Mouse (Mus musculus) MEL (cell line): Measurements from ENCODE around the gene Fars2. TPM values are rescaled to one million over a fixed set of nuclear protein-coding genes. Genes with fewer than 3 reads are reported as not detected.

ENCODE experiments used
- DNase-seq: peaks from one replicate; pipeline ENCODE4 v3.0.0; 2011; ENCODE audit warnings: low read depth, low spot score
- H3K27ac ChIP-seq: 2 replicates; pipeline ENCODE4 v1.5.1; 2012; ENCODE audit warnings: low read depth, mild to moderate bottlenecking, control low read depth, low read length, moderate library complexity; ENCODE audit not compliant: control insufficient read depth
- H3K27me3 ChIP-seq, 2 experiments: fragments of 150-350 bp in 1 of 2; sonication (generic) in 1 of 2; 2 replicates each; pipeline ENCODE4 v1.6.1; 2012; ENCODE audit warnings: low read length in 2 of 2, mild to moderate bottlenecking in 2 of 2, improper control_type of control experiment in 1 of 2, moderate library complexity in 1 of 2; ENCODE audit not compliant: insufficient read depth in 2 of 2, control insufficient read depth in 1 of 2
- H3K36me3 ChIP-seq, 2 experiments: 2 replicates each; pipeline ENCODE4 v1.6.1; 2012 to 2014; ENCODE audit warnings: low read length in 2 of 2, improper control_type of control experiment in 1 of 2, inconsistent platforms in 1 of 2, mild to moderate bottlenecking in 1 of 2; ENCODE audit not compliant: insufficient read depth in 2 of 2, control insufficient read depth in 1 of 2
- H3K4me1 ChIP-seq, 2 experiments: fragments of 150-350 bp in 1 of 2; sonication (generic) in 1 of 2; 2 replicates each; pipeline ENCODE4 v1.6.1; 2012; ENCODE audit warnings: low read length in 2 of 2, improper control_type of control experiment in 1 of 2, mild to moderate bottlenecking in 1 of 2; ENCODE audit not compliant: insufficient read depth in 2 of 2, control insufficient read depth in 1 of 2
- H3K4me3 ChIP-seq, 2 experiments: fragments of 150-350 bp in 1 of 2; sonication (generic) in 1 of 2; 2 replicates each; pipeline ENCODE4 v1.5.1; 2012; ENCODE audit warnings: low read depth in 2 of 2, low read length in 2 of 2, mild to moderate bottlenecking in 2 of 2, moderate library complexity in 2 of 2, control low read depth in 1 of 2, improper control_type of control experiment in 1 of 2; ENCODE audit not compliant: control insufficient read depth in 1 of 2, insufficient read depth in 1 of 2
- H3K79me2 ChIP-seq: 2 replicates; pipeline ENCODE4 v1.6.1; 2012; ENCODE audit warnings: mild to moderate bottlenecking, low read length, moderate library complexity; ENCODE audit not compliant: control insufficient read depth, poor library complexity, insufficient read depth
- H3K9ac ChIP-seq: 2 replicates; pipeline ENCODE4 v1.6.1; 2012; ENCODE audit warnings: low read depth, mild to moderate bottlenecking, control low read depth, low read length, moderate library complexity; ENCODE audit not compliant: control insufficient read depth, poor library complexity, severe bottlenecking
- H3K9me3 ChIP-seq: fragments of 150-350 bp; sonication (generic); replicated peaks from 2 replicates; pipeline ENCODE4 v1.6.1; 2012; ENCODE audit warnings: mild to moderate bottlenecking, low read length, improper control_type of control experiment, moderate library complexity; ENCODE audit not compliant: insufficient read depth
- BHLHE40 ChIP-seq: IDR thresholded peaks from 2 replicates; pipeline ENCODE4 v1.6.1; 2012; ENCODE audit warnings: low read depth, mild to moderate bottlenecking, inconsistent platforms, low read length, improper control_type of control experiment, borderline replicate concordance
- CHD2 ChIP-seq: IDR thresholded peaks from 2 replicates; pipeline ENCODE4 v1.6.1; 2011; ENCODE audit warnings: low read length, improper control_type of control experiment
- E2F4 ChIP-seq: IDR thresholded peaks from 2 replicates; pipeline ENCODE4 v1.6.1; 2011; ENCODE audit warnings: low read depth, low read length, improper control_type of control experiment, borderline replicate concordance
- ELF1 ChIP-seq: IDR thresholded peaks from 2 replicates; pipeline ENCODE4 v1.6.1; 2014; ENCODE audit warnings: low read depth, mild to moderate bottlenecking, inconsistent platforms, low read length, improper control_type of control experiment, moderate library complexity
- ETS1 ChIP-seq: IDR thresholded peaks from 2 replicates; pipeline ENCODE4 v1.6.1; 2012; ENCODE audit warnings: low read depth, mild to moderate bottlenecking, inconsistent platforms, low read length, improper control_type of control experiment, moderate library complexity
- HCFC1 ChIP-seq: IDR thresholded peaks from 2 replicates; pipeline ENCODE4 v1.6.1; 2012; ENCODE audit warnings: low read depth, mild to moderate bottlenecking, inconsistent platforms, low read length, improper control_type of control experiment, moderate library complexity
- JUND ChIP-seq: IDR thresholded peaks from 2 replicates; pipeline ENCODE4 v1.6.1; 2011; ENCODE audit warnings: low read depth, mild to moderate bottlenecking, improper control_type of control experiment, low read length
- MAFK ChIP-seq: IDR thresholded peaks from 2 replicates; pipeline ENCODE4 v1.6.1; 2011; ENCODE audit warnings: low read depth, mild to moderate bottlenecking, low read length, improper control_type of control experiment, borderline replicate concordance
- MAZ ChIP-seq: IDR thresholded peaks from 2 replicates; pipeline ENCODE4 v1.6.1; 2012; ENCODE audit warnings: low read depth, mild to moderate bottlenecking, inconsistent platforms, low read length, improper control_type of control experiment
- MYB ChIP-seq: IDR thresholded peaks from 2 replicates; pipeline ENCODE4 v1.6.1; 2011; ENCODE audit warnings: mild to moderate bottlenecking, low read depth, low read length, improper control_type of control experiment
- MYC ChIP-seq: IDR thresholded peaks from 2 replicates; pipeline ENCODE4 v1.6.1; 2011; ENCODE audit warnings: low read depth, mild to moderate bottlenecking, low read length, improper control_type of control experiment, moderate library complexity
- POLR2A ChIP-seq, 2 experiments: IDR thresholded peaks; 2 replicates each; pipeline ENCODE4 v1.6.1; 2011 to 2012; ENCODE audit warnings: low read length in 2 of 2, mild to moderate bottlenecking in 2 of 2, control low read depth in 1 of 2, improper control_type of control experiment in 1 of 2, low read depth in 1 of 2, moderate library complexity in 1 of 2; ENCODE audit not compliant: control insufficient read depth in 1 of 2, insufficient read depth in 1 of 2, poor library complexity in 1 of 2
- POLR2AphosphoS5 ChIP-seq: IDR thresholded peaks from 2 replicates; pipeline ENCODE4 v1.6.1; 2012; ENCODE audit warnings: low read depth, borderline replicate concordance, mild to moderate bottlenecking, inconsistent platforms, low read length, moderate library complexity, mixed read lengths
- SIN3A ChIP-seq: IDR thresholded peaks from 2 replicates; pipeline ENCODE4 v1.6.1; 2012; ENCODE audit warnings: low read length, improper control_type of control experiment, inconsistent platforms
- TCF12 ChIP-seq: IDR thresholded peaks from 2 replicates; pipeline ENCODE4 v1.6.1; 2014; ENCODE audit warnings: low read depth, mild to moderate bottlenecking, inconsistent platforms, low read length, improper control_type of control experiment, moderate library complexity
- UBTF ChIP-seq: IDR thresholded peaks from 2 replicates; pipeline ENCODE4 v1.6.1; 2012; ENCODE audit warnings: low read depth, mild to moderate bottlenecking, inconsistent platforms, low read length, improper control_type of control experiment, moderate library complexity, borderline replicate concordance; ENCODE audit not compliant: insufficient read depth
- USF1 ChIP-seq: IDR thresholded peaks from 2 replicates; pipeline ENCODE4 v1.6.1; 2014; ENCODE audit warnings: low read depth, mild to moderate bottlenecking, inconsistent platforms, low read length, improper control_type of control experiment, moderate library complexity
- ZC3H11A ChIP-seq: IDR thresholded peaks from 2 replicates; pipeline ENCODE4 v1.6.1; 2012; ENCODE audit warnings: low read depth, mild to moderate bottlenecking, inconsistent platforms, low read length, improper control_type of control experiment
- ZMIZ1 ChIP-seq: IDR thresholded peaks from 2 replicates; pipeline ENCODE4 v1.6.1; 2012; ENCODE audit warnings: low read depth, mild to moderate bottlenecking, inconsistent platforms, low read length, improper control_type of control experiment, moderate library complexity
- polyA plus RNA-seq, 2 experiments: library from polyadenylated mRNA; stranded (reverse) in 1 of 2; unstranded in 1 of 2; fragments of >175 nt in 1 of 2; fragments of >200 nt in 1 of 2; gene quantifications; 2 replicates each; pipeline versions ENCODE4 v1.2.1 to v1.2.4; 2012; ENCODE audit warnings: low replicate concordance in 2 of 2, low read depth in 1 of 2; ENCODE audit not compliant: insufficient read length in 2 of 2, insufficient read depth in 1 of 2, missing spikeins in 1 of 2
- total RNA-seq: library from RNA; depleted of rRNA; stranded (reverse); fragments of 300-350 nt; gene quantifications from 2 replicates; pipeline ENCODE4 v1.2.3, GENCODE M21; 2012

Gene Fars2
- total and polyA plus RNA-seq, 3 experiments, result 32.6 to 39.2 TPM; not detected in 1

- no peak overlapping the region for H3K27ac ChIP-seq
- TF ChIP-seq E2F4 (no peak), POLR2A (IDR thresholded peaks at IDR 0.05; ENCODE audit: control insufficient read depth in 1 of 2, insufficient read depth in 1 of 2, low read depth in 1 of 2, low read length in 2 of 2, poor library complexity in 1 of 2) (no peak), USF1 (no peak), BHLHE40 (no peak), MYC (no peak), UBTF (no peak), CHD2 (no peak), MYB (no peak), SIN3A (no peak), ELF1 (no peak), ZC3H11A (no peak), HCFC1 (no peak), TCF12 (no peak), MAZ (no peak), JUND (no peak), ETS1 (no peak), POLR2AphosphoS5 (no peak), MAFK (no peak), ZMIZ1 (no peak)
- no peak overlapping the region for H3K4me3 ChIP-seq
- no peaks in the 10 kb centered on the region for H3K9me3 ChIP-seq
- H3K79me2 ChIP-seq, result no peaks in the 10 kb centered on the region
- H3K9ac ChIP-seq, result no peak overlapping the region
- peaks cover 0 to 11% of the 10 kb centered on the region in 2 experiments; a peak in 2 of 4 replicates for H3K36me3 ChIP-seq
- no peaks in the 10 kb centered on the region for H3K27me3 ChIP-seq
- no peak for DNase-seq
- peaks cover 0 to 8% of the 10 kb centered on the region in 2 experiments; a peak in 2 of 4 replicates for H3K4me1 ChIP-seq
Measured at GRCm38 (mm10) chr13:36529467-36530039, 412.3 kb downstream of the Fars2 start.

GRCm38 (mm10) chr13:36530852-36531251, 413.6 kb downstream of the Fars2 start:
- Histone ChIP-seq H3K27ac (no peak overlapping the region), H3K79me2 (no peaks in the 10 kb centered on the region)
- no peak for DNase-seq
- no peak for TF ChIP-seq BHLHE40
- TF ChIP-seq, all 39 proteins: peak for 0
- Histone ChIP-seq H3K4me1 (peaks cover 0 to 8% of the 10 kb centered on the region in 2 experiments; a peak in 2 of 4 replicates), H3K36me3 (peaks cover 0 to 11% of the 10 kb centered on the region in 2 experiments; a peak in 2 of 4 replicates), H3K27me3 (no peaks in the 10 kb centered on the region), H3K9ac (no peak overlapping the region), H3K4me3 (no peak overlapping the region), H3K9me3 (no peaks in the 10 kb centered on the region)
